Mouse (Mus musculus): ENCODE results near the gene Zfp229.
"Not testable (repeated sequence)": the region's sequence is repeated elsewhere in the genome, so short reads cannot be mapped to it uniquely, and the experiment has no call there.

The Zfp229 gene

GRCm38 (mm10) chr17:21730495-21730894 lies at the start of gene Zfp229:
Gene Zfp229 (plus strand): TSS chr17:21730795.
- in situ Hi-C loops (cut with MboI, MseI): not testable (repeated sequence)

GRCm38 (mm10) chr17:21691560-21691959 lies 39.0 kb upstream of the Zfp229 start, which contains the start of gene Gm10226:
Gene Gm10226 (plus strand): TSS chr17:21691860.
- in situ Hi-C loops (cut with MboI, MseI): no loop called here

GRCm38 (mm10) chr17:21693342-21693741 lies 37.3 kb upstream of the Zfp229 start:
- in situ Hi-C loops (cut with MboI, MseI): no loop called here

- in situ Hi-C loops (cut with MboI, MseI): no loop called here
Measured at GRCm38 (mm10) chr17:21696073-21696472, 34.5 kb upstream of the Zfp229 start.

- in situ Hi-C loops (cut with MboI, MseI): no loop called here
Measured at GRCm38 (mm10) chr17:21702281-21703240, 28.0 kb upstream of the Zfp229 start.

GRCm38 (mm10) chr17:21703414-21703813 lies 27.2 kb upstream of the Zfp229 start:
- in situ Hi-C loops (cut with MboI, MseI): no loop called here

GRCm38 (mm10) chr17:21707343-21707996 lies 23.1 kb upstream of the Zfp229 start, which contains the start of gene Zfp760:
Gene Zfp760 (plus strand): TSS chr17:21707741.
- in situ Hi-C loops (cut with MboI, MseI): no loop called here

GRCm38 (mm10) chr17:21708401-21708800 lies 22.2 kb upstream of the Zfp229 start:
- in situ Hi-C loops (cut with MboI, MseI): no loop called here

- in situ Hi-C loops (cut with MboI, MseI): no loop called here
Measured at GRCm38 (mm10) chr17:21733049-21733448, 2.5 kb downstream of the Zfp229 start.

GRCm38 (mm10) chr17:21733529-21734031 lies 3.0 kb downstream of the Zfp229 start:
- in situ Hi-C loops (cut with MboI, MseI): no loop called here

GRCm38 (mm10) chr17:21752791-21753190 lies 22.2 kb downstream of the Zfp229 start:
- in situ Hi-C loops (cut with MboI, MseI): no loop called here

GRCm38 (mm10) chr17:21753342-21754208 lies 23.0 kb downstream of the Zfp229 start:
- in situ Hi-C loops (cut with MboI, MseI): no loop called here

- in situ Hi-C loops (cut with MboI, MseI): loop anchor here (10.0 kb wide), 1 partner anchor 1534 kb away; no protein-coding TSS in a partner anchor
Measured at GRCm38 (mm10) chr17:21770336-21770735, 39.7 kb downstream of the Zfp229 start.

- in situ Hi-C loops (cut with MboI, MseI): no loop called here
Measured at GRCm38 (mm10) chr17:21792256-21792655, 61.7 kb downstream of the Zfp229 start.

- in situ Hi-C loops (cut with MboI, MseI): not testable (repeated sequence)
Measured at GRCm38 (mm10) chr17:21801373-21801772, 70.8 kb downstream of the Zfp229 start.
